Mouse (Mus musculus) gastrocnemius, adult 8-10 months (tissue): Measurements from ENCODE around the gene Exosc1. TPM values are rescaled to one million over a fixed set of nuclear protein-coding genes. Genes with fewer than 3 reads are reported as not detected.

Source experiments
- DNase-seq, 2 experiments: peaks; one replicate each; pipeline ENCODE4 v3.0.0; 2022; ENCODE audit warnings: low spot score in 2 of 2
- total RNA-seq, 4 experiments: library from RNA; stranded (reverse); gene quantifications; 2 replicates each; pipeline ENCODE4 v1.2.4; 2022

The Exosc1 gene
- total RNA-seq, 4 experiments from 2014 or later, result 16.0 to 21.6 (median 18.6) TPM

DNA sequence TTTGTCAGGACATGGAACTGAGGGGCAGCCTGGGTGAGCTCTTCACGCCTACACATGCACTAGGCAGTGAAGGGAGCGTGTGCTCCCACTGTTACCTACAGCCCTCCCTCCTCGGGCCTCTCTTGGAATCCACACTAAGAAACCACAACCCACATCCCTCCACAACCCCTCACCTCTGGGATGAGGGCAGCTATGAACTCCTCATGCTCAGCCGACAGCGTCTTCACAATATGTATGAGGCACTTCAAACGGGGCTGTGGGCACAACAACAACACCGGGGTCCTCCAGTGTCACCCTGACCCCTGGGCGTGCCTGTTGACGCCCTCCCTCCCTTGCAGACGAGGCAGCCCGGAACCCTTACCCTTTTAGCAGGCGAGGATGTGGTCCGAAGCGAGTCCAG, 58.9 kb downstream of the Exosc1 start:
- DNase-seq, result no peak

Other genes with a start within 250 kb of the Exosc1 start
- 1 to 10 TPM in 1 of 4 experiments, under 1 TPM in 3; 0.21 to 1.7 (median 0.76) TPM for gene Slit1, start 189.8 kb downstream of the Exosc1 start, total RNA-seq
- gene Arhgap19, start 131.4 kb downstream of the Exosc1 start, total RNA-seq, result 10 to 100 TPM in 1 of 4 experiments, 1 to 10 TPM in 3; 8.6 to 10.0 (median 9.0) TPM
- 1 to 10 TPM; 3.6 to 8.4 (median 6.4) TPM for gene Frat1, start 103.5 kb downstream of the Exosc1 start, total RNA-seq
- gene Frat2, start 85.3 kb downstream of the Exosc1 start, total RNA-seq, result 10 to 100 TPM in 3 of 4 experiments, 1 to 10 TPM in 1; 4.5 to 15.5 (median 12.5) TPM
- gene Rrp12, start 37.2 kb downstream of the Exosc1 start, total RNA-seq, result 10 to 100 TPM; 30.0 to 34.9 (median 32.2) TPM
- gene Pgam1, start 21.5 kb downstream of the Exosc1 start, total RNA-seq, result 10 to 100 TPM; 11.0 to 34.9 (median 15.0) TPM
- 10 to 100 TPM; 21.3 to 24.1 (median 23.2) TPM for gene Zdhhc16, start 57 bp upstream of the Exosc1 start, total RNA-seq
- 10 to 100 TPM in 2 of 4 experiments, 1 to 10 TPM in 2; 9.1 to 14.1 (median 9.8) TPM for gene Mms19, start 47.7 kb upstream of the Exosc1 start, total RNA-seq
- 10 to 100 TPM; 15.0 to 17.5 (median 15.8) TPM for gene Ubtd1, start 48.3 kb upstream of the Exosc1 start, total RNA-seq
- gene Ankrd2, start 102.6 kb upstream of the Exosc1 start, total RNA-seq, result 100 to 1,000 TPM; 131 to 242 (median 170) TPM
- gene Hoga1, start 112.2 kb upstream of the Exosc1 start, total RNA-seq, result 1 to 10 TPM; 3.0 to 4.8 (median 3.7) TPM
- under 1 TPM in 3 of 4 experiments, not detected in 1; 0.21 to 0.53 (median 0.36) TPM for gene 4933411K16Rik, start 118.8 kb upstream of the Exosc1 start, total RNA-seq
- gene Morn4, start 152.9 kb upstream of the Exosc1 start, total RNA-seq, result 1 to 10 TPM; 3.3 to 7.6 (median 5.3) TPM
- gene Pi4k2a, start 157.0 kb upstream of the Exosc1 start, total RNA-seq, result 10 to 100 TPM; 13.5 to 16.1 (median 14.7) TPM
- gene Avpi1, start 195.6 kb upstream of the Exosc1 start, total RNA-seq, result 10 to 100 TPM in 1 of 4 experiments, 1 to 10 TPM in 3; 8.6 to 12.1 (median 9.2) TPM
- 1 to 10 TPM; 4.1 to 5.8 (median 4.5) TPM for gene Marveld1, start 214.0 kb upstream of the Exosc1 start, total RNA-seq
- gene Zfyve27, start 230.5 kb upstream of the Exosc1 start, total RNA-seq, result 10 to 100 TPM; 10.4 to 13.2 (median 11.8) TPM